Mouse (Mus musculus): ENCODE results near the gene Gipc3.

DNA sequence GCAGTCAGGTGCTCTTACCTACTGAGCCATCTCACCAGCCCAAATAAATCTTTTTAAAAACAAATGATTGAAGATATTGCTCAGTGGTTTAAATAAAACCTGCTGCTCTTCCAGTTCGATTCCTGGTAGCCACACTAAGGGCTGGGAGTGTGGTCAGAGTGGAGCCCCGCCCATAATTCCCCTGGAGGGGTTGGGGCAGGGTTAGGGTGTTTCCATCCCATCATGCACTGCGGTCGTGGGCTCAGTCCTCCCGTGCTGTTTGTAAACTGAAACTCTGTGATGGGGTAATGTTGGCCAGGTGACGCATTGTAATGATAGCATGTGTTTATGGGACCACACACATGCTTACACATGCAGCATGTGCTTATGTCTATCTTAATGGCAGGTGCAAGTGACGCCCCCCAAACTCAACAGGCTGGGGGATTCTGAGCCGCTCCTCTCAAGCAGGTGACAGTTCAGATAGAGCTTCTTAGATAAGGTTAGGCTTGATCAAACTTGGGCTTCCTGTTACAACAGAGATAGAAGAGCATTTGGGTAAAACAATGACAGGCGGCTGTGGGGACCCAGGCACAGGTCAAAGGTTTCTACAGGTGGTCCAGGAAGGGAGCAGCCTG is 8.7 kb upstream of the Gipc3 start:
- no peak for TF ChIP-seq TCF3 (IDR thresholded peaks at IDR 0.05; ENCODE audit: insufficient read length, low read depth)
- no peak for TF ChIP-seq POLR2AphosphoS2 (IDR thresholded peaks at IDR 0.05; ENCODE audit: insufficient read length, low read depth)
- no peak for TF ChIP-seq POLR2A (IDR thresholded peaks at IDR 0.05; ENCODE audit: insufficient read length, low read depth)
- TF ChIP-seq MYOG (IDR thresholded peaks at IDR 0.05; ENCODE audit: control insufficient read depth in 1 of 3, insufficient read depth in 1 of 3, insufficient read length in 2 of 3, low read depth in 2 of 3): peak in 1 of 3 experiments; percentile 19
- no peak for TF ChIP-seq E2F4 (IDR thresholded peaks at IDR 0.05; ENCODE audit: insufficient read depth)
- no peak for TF ChIP-seq USF1 (IDR thresholded peaks at IDR 0.05; ENCODE audit: low read depth)
- TF ChIP-seq TCF12 (IDR thresholded peaks at IDR 0.05; ENCODE audit: insufficient read depth, poor library complexity, severe bottlenecking): no peak
- no peak for TF ChIP-seq CEBPB (IDR thresholded peaks at IDR 0.05; ENCODE audit: insufficient read depth, poor library complexity, severe bottlenecking)
- TF ChIP-seq MAX (IDR thresholded peaks at IDR 0.05; ENCODE audit: low read depth): no peak
- TF ChIP-seq REST (IDR thresholded peaks at IDR 0.05; ENCODE audit: insufficient read depth, insufficient read length): no peak
- peak in 2 of 3 experiments; percentile 30 to 54 for TF ChIP-seq MYOD1 (IDR thresholded peaks at IDR 0.05; ENCODE audit: control insufficient read depth in 1 of 3, insufficient read length in 2 of 3, low read depth in 2 of 3)
